Mouse (Mus musculus) liver, postnatal 0 days (tissue): ENCODE results near the gene Sqor.

ENCODE experiments used
- CTCF ChIP-seq: sonication (generic); IDR thresholded peaks from 2 replicates; pipeline ENCODE4 v1.5.1; 2016; ENCODE audit warnings: antibody characterized with exemption, low read depth
- EP300 ChIP-seq: IDR thresholded peaks from 2 replicates; pipeline ENCODE4 v1.6.1; 2016; ENCODE audit warnings: antibody characterized with exemption, low read depth, mild to moderate bottlenecking

- no peak for TF ChIP-seq CTCF
- TF ChIP-seq EP300, result no peak
These were observed 56.2 kb downstream of the Sqor start for GRCm38 (mm10) chr2:122821246-122821645.
